Mouse (Mus musculus): ENCODE data around the gene Jak1. TPM values are rescaled to one million over a fixed set of nuclear protein-coding genes. Genes with fewer than 3 reads are reported as not detected.

The Jak1 gene
- polyA plus RNA-seq, 1 experiment from 2014 or later: 49.0 TPM

DNA sequence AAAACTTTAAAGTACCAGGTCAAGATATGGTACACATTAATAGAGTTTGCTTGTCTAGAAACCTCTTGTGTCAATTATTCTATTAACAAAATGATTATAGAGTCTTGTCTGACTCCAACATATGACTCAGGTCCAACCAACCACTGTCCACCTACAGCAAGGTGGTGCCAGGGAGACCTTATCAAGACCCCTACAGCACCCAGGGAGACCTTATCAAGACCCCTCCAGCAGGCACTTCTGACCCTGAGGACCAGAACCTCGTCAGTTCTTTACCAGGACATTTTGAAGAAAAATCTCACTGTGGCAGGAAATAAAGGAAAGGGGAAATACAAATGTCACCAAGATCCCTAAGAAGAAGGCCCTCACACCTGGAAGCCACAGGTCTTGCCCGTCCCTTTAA is 18.5 kb downstream of the Jak1 start:
- no peak overlapping the region for H3K4me3 ChIP-seq
- no peak overlapping the region for H3K27ac ChIP-seq (replicated peaks)
- no peak for DNase-seq (ENCODE audit: low spot score)
- no peaks in the 10 kb centered on the region for H3K27me3 ChIP-seq (replicated peaks; ENCODE audit: low read depth, poor library complexity, severe bottlenecking)
- 69% methylated on average over 2 of the region's 2 CpGs for WGBS
- no peaks in the 10 kb centered on the region for H3K36me3 ChIP-seq (replicated peaks)
- H3K4me1 ChIP-seq: peaks cover 9% of the 10 kb centered on the region; the same call in 1 of the 2 replicates
- no peaks in the 10 kb centered on the region for H3K9me3 ChIP-seq

DNA sequence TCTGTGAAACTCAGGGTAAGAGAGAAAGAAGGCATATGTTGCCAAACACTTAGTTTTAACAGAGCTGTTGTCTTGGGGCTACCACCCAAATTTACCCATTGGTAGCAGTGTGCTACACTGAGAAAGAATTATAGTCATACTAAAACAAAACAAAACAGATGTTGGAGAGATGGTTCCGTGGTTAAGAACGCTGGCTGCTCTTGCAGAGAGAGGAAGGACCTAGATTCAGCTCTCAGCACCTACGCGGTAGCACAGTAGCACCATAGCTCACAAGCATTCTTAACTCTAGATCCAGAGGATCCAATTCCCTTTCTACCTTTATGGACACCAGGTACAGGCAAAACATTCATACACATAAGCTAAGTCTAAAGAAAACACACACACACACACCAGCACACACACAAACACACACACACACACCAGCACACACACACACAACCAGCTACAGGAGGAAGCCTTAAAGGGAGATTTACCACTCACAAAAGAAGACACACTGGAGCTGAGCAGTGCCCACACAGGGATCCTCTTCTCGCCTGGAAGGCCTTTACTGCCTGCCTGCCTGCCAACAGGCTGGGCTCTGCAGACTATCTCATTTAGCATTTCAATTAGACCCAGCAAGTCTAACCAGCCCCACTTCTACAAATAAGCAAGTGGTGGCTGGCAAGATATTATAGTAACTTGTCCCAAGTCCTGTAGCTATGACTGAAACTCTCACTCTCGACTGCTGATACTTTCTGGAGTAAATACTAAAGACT is 20.6 kb downstream of the Jak1 start:
- H3K4me3 ChIP-seq: no peak overlapping the region
- WGBS: 78% methylated on average over 6 of the region's 6 CpGs

DNA sequence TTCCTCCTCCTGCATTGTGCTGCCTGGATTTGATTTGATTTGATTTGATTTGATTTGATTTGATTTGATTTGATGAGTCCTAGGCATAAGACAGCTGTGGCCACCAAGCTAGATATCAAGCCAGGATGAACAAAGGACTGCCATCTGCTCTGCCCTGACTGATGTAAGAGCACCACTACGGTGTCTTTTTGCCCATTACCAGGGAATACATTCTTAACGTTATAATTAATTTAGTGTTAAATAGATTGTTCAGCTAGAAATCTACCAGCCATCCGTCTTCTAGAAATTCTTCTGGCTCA is 24.3 kb downstream of the Jak1 start:
- 89% methylated on average over 3 of the region's 3 CpGs for WGBS
- Histone ChIP-seq H3K9me3 (no peaks in the 10 kb centered on the region), H3K36me3 (replicated peaks) (no peaks in the 10 kb centered on the region), H3K4me3 (no peak overlapping the region), H3K27ac (replicated peaks) (no peak overlapping the region), H3K27me3 (replicated peaks; ENCODE audit: low read depth, poor library complexity, severe bottlenecking) (no peaks in the 10 kb centered on the region), H3K4me1 (peaks cover 2% of the 10 kb centered on the region; the same call in 1 of the 2 replicates)
- no peak for DNase-seq (ENCODE audit: low spot score)

More for the DNA sequence above, 20.6 kb downstream of the Jak1 start:
- Histone ChIP-seq H3K36me3 (replicated peaks) (no peaks in the 10 kb centered on the region), H3K27me3 (replicated peaks; ENCODE audit: low read depth, poor library complexity, severe bottlenecking) (no peaks in the 10 kb centered on the region), H3K9me3 (no peaks in the 10 kb centered on the region), H3K27ac (replicated peaks) (no peak overlapping the region), H3K4me1 (peaks cover 2% of the 10 kb centered on the region; the same call in 1 of the 2 replicates)
- DNase-seq (ENCODE audit: low spot score): no peak

DNA sequence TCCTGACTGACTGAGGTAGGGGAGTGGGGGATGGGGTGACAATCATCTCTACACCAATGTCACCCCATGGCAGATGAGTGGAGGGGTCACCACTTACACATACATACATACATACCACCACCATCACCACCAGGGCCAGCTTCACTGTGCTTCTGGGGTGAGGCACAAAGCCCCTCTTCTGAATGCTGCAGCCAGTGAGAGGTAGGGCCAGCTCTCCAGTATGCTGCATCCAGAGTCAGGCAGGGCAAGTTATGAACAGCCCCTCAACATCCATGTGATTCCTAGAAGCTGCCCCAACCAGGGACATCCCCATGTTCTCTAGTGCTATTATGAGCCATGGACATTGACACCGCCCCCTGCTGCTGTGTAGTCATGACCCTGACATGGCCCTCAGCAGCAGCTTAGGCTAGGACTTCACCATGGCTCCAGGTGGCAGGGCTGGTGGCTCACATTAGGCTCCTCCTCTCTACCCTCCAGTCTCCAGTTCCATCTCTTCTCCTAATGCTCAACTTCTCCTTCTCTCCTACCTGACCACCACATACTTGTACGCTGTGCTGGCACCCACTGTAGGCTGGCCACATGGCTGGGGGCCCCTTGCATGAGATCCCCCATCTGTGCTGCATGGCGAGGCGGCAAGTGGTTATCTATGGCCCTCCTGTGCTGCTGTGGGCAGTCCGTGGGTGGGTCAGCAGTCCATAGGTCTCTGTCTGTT is 24.8 kb downstream of the Jak1 start:
- H3K27me3 ChIP-seq (replicated peaks; ENCODE audit: low read depth, poor library complexity, severe bottlenecking): no peaks in the 10 kb centered on the region
- H3K36me3 ChIP-seq (replicated peaks): no peaks in the 10 kb centered on the region
- DNase-seq (ENCODE audit: low spot score): no peak
- H3K9me3 ChIP-seq: no peaks in the 10 kb centered on the region
- H3K4me3 ChIP-seq: no peak overlapping the region
- 94% methylated on average over 5 of the region's 5 CpGs for WGBS
- H3K4me1 ChIP-seq: peaks cover 2% of the 10 kb centered on the region; the same call in 1 of the 2 replicates
- no peak overlapping the region for H3K27ac ChIP-seq (replicated peaks)

DNA sequence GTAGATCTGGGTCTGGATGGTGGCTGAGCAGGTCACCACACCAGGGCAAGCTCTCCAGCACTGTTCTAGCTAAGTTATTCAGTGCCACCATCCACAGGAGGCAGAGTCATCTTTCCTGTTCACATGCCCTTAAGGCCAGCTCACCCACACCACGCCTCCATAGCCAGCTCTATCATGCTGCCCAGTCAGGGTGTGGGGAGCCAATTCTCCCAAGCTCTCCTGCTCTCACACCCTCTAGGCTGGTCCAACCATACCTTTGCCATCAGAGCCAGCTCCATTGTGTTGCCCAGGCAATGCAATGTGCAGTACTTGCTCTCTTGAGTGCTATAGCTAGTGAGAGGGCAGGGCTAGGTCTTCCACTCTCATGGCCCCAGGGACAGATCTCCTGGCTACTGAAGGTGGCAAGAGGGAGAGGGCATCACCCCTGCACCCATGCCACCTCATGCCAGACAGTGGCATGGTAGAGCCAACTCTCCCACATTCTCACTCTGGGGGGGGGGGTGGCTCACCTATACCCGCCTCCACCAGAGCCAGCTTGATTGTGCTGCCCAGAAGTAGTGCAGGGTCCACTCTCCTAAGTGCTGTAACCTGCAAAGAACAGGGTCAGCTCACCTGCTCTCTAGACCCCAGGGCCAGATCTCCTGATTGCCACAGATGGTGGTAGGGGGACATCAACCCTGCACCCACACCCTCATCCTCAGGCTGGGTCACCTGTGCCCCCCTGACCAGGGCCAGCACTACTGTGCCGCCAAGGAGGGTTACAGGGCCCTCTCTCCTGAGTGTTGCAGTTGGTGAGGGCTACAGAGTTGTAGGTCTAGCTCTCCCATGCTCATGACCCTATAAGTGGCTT is 25.5 kb downstream of the Jak1 start:
- H3K27me3 ChIP-seq (replicated peaks; ENCODE audit: low read depth, poor library complexity, severe bottlenecking): no peaks in the 10 kb centered on the region
- H3K27ac ChIP-seq (replicated peaks): no peak overlapping the region; the same call in 1 of the 2 replicates
- no peaks in the 10 kb centered on the region for H3K9me3 ChIP-seq
- H3K36me3 ChIP-seq (replicated peaks): no peaks in the 10 kb centered on the region
- 89% methylated on average over 3 of the region's 3 CpGs for WGBS
- H3K4me3 ChIP-seq: no peak overlapping the region
- peaks cover under 1% of the 10 kb centered on the region; the same call in 1 of the 2 replicates for H3K4me1 ChIP-seq
- no peak for DNase-seq (ENCODE audit: low spot score)

DNA sequence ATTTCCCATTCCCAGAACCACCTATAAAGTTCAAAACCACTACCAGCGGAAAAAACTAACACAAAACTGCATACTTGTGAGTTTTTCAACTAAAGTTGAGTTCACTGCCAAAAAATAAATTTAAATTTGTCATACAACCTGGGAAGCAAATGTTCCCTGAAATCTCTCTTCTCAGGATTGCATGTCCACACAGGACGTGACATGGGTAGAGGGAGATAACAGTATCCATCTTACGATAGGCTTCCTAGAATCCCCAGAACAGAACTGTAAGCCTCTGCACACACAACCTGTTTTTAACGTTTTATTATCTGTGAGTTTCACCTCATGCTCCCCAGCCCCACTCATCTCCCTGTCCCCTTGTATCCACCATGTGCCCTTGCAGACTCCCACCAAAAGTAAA is 26.5 kb downstream of the Jak1 start:
- no peaks in the 10 kb centered on the region for H3K36me3 ChIP-seq (replicated peaks)
- no peak for DNase-seq (ENCODE audit: low spot score)
- no peaks in the 10 kb centered on the region for H3K9me3 ChIP-seq
- H3K27me3 ChIP-seq (replicated peaks; ENCODE audit: low read depth, poor library complexity, severe bottlenecking): no peaks in the 10 kb centered on the region
- H3K4me3 ChIP-seq: no peak overlapping the region
- H3K27ac ChIP-seq (replicated peaks): no peak overlapping the region
- H3K4me1 ChIP-seq: peaks cover 5% of the 10 kb centered on the region; the same call in 1 of the 2 replicates
- 89% methylated on average over 4 of the region's 4 CpGs for WGBS

DNA sequence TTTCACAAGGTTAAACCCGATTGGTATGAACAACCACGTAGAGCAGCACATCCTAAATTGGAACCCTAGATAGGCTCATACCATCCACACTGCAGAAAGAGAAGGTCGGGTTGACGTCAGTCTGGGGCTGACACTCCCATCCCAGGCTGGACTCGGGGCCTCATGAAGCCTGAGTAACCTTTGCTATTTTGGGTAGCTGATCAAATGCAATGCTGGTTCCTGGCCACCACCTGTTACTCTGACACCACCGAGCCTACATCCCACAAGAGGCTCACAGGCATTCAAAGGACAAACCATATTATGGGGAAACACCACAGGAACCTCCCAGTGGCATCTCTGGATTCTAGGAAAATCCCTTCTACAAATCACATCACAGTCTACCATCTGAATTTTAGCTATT is 28.3 kb downstream of the Jak1 start:
- no peak overlapping the region for H3K4me3 ChIP-seq
- WGBS: 88% methylated on average over 6 of the region's 6 CpGs
- H3K27me3 ChIP-seq (replicated peaks; ENCODE audit: low read depth, poor library complexity, severe bottlenecking): no peaks in the 10 kb centered on the region
- DNase-seq (ENCODE audit: low spot score): no peak
- H3K27ac ChIP-seq (replicated peaks): no peak overlapping the region
- no peaks in the 10 kb centered on the region for H3K36me3 ChIP-seq (replicated peaks)
- no peaks in the 10 kb centered on the region for H3K9me3 ChIP-seq
- peaks cover 5% of the 10 kb centered on the region; the same call in 1 of the 2 replicates for H3K4me1 ChIP-seq

DNA sequence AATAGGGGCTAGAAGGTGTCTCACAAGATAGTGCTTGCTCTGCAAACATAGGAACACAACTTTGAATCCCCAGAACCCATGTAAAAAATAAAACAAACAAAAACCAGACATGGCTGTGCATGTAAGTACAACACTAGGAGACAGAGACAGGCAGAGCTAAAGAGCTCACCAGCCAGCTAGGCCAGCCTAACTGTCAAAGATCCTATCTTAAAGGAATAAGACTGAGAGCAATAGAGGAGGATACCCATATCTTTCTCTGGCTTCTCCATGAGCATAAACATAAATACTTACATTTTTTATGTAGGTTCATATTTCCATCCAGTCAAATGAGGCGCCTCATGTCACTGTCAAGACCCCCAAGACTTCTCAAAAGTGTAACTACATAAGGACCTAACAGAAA is 29.1 kb downstream of the Jak1 start:
- Histone ChIP-seq H3K27me3 (replicated peaks; ENCODE audit: low read depth, poor library complexity, severe bottlenecking) (no peaks in the 10 kb centered on the region), H3K4me1 (peaks cover 5% of the 10 kb centered on the region; the same call in 1 of the 2 replicates), H3K9me3 (no peaks in the 10 kb centered on the region), H3K4me3 (no peak overlapping the region), H3K27ac (replicated peaks) (no peak overlapping the region), H3K36me3 (replicated peaks) (no peaks in the 10 kb centered on the region)
- WGBS: 92% methylated on average over 1 of the region's 1 CpGs
- no peak for DNase-seq (ENCODE audit: low spot score)

DNA sequence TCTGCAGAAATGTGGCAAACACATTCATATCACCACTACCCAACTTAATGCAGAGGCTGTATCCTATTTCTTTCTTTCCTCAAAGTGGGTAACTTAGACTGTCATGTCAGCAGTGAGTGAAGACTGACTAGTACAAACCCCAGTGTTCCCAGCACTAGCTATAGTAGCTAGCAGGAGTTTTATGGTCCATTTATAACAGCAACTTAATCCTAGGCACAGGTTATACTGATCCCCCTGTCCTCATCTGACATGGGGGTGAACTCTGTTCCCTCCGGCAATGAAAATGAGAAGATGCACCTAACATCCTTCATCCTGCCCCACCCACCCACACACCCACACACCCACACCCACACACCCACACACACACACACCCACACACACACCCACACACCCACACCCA is 30.3 kb downstream of the Jak1 start:
- no peak for DNase-seq (ENCODE audit: low spot score)
- Histone ChIP-seq H3K4me3 (no peak overlapping the region), H3K4me1 (peaks cover 5% of the 10 kb centered on the region; the same call in 1 of the 2 replicates), H3K27me3 (replicated peaks; ENCODE audit: low read depth, poor library complexity, severe bottlenecking) (no peaks in the 10 kb centered on the region), H3K36me3 (replicated peaks) (no peaks in the 10 kb centered on the region), H3K9me3 (no peaks in the 10 kb centered on the region), H3K27ac (replicated peaks) (no peak overlapping the region)
- 82% methylated on average over 1 of the region's 1 CpGs for WGBS

DNA sequence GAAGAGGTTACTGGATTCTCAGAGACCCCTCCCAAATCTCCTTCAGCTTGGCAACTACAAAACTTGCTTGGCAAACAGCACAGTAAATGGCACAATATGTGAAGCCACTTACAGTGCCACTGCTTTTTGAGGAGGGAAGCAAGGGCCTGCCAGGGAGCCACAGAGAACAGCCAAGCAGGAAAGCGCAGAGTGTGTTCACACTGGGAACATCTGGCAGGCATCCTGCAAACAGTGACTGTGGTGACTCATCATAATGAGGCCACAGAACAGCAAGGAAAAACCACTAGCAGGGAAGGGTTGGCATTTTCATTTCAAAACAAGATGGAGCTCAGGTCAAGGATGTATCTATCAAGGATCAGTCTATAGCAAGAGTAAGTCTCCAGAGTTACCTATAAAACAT is 30.8 kb downstream of the Jak1 start:
- Histone ChIP-seq H3K36me3 (replicated peaks) (no peaks in the 10 kb centered on the region), H3K9me3 (no peaks in the 10 kb centered on the region), H3K4me3 (no peak overlapping the region), H3K27ac (replicated peaks) (no peak overlapping the region), H3K27me3 (replicated peaks; ENCODE audit: low read depth, poor library complexity, severe bottlenecking) (no peaks in the 10 kb centered on the region), H3K4me1 (peaks cover 5% of the 10 kb centered on the region; the same call in 1 of the 2 replicates)
- DNase-seq (ENCODE audit: low spot score): no peak
- WGBS: 76% methylated on average over 1 of the region's 1 CpGs

DNA sequence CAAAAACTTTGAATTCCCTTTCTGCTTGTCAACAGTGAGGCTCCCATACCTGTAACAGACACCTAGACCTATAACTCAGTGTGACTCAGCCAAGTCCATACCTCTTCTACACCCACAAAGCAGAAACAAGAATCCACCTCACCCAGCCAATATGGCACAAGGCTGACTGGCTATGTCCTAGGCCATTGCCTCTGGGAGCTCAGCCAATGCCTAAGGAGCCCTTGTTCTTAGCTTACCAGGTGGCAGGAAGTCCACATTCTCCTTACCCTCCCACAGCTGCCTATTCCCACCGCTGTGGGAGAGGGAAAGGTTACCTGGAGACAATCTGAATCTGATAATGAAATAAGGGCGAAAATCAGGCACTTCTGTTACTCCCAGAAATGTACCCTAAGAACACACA is 34.5 kb downstream of the Jak1 start:
- H3K27me3 ChIP-seq (replicated peaks; ENCODE audit: low read depth, poor library complexity, severe bottlenecking): no peaks in the 10 kb centered on the region
- no peak overlapping the region for H3K4me3 ChIP-seq
- DNase-seq (ENCODE audit: low spot score): no peak
- no peaks in the 10 kb centered on the region for H3K36me3 ChIP-seq (replicated peaks)
- WGBS: 84% methylated on average over 2 of the region's 2 CpGs
- H3K4me1 ChIP-seq: peaks cover 8% of the 10 kb centered on the region; the same call in 1 of the 2 replicates
- H3K27ac ChIP-seq (replicated peaks): no peak overlapping the region
- H3K9me3 ChIP-seq: peaks cover 5% of the 10 kb centered on the region; the same call in 1 of the 2 replicates

DNA sequence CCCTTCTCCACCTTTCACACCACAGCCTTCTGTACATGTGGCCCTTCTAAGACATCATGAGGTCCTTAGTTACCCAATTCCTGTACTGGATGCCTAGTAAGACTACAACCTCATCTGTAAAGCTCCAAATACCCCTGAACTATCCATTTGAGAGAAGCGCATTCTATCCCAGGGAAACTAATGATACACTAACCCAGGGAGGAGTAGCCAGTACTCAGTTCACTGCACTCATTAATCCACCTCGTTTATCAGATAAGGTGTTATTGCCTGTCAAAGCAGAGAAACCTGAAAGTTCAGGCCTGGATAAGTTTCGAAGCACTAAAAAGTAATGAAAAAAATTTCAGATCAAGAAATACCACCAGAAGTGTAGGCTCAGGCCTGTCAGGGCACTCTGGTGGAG is 37.7 kb downstream of the Jak1 start:
- WGBS: 92% methylated on average over 3 of the region's 3 CpGs
- no peak overlapping the region for H3K27ac ChIP-seq (replicated peaks)
- H3K36me3 ChIP-seq (replicated peaks): no peaks in the 10 kb centered on the region
- H3K4me1 ChIP-seq: 0 out of 2 replicates have a peak, but pooled peaks cover 3% of the 10 kb centered on the region
- no peaks in the 10 kb centered on the region for H3K27me3 ChIP-seq (replicated peaks; ENCODE audit: low read depth, poor library complexity, severe bottlenecking)
- H3K9me3 ChIP-seq: peaks cover 5% of the 10 kb centered on the region; the same call in 1 of the 2 replicates
- no peak overlapping the region for H3K4me3 ChIP-seq
- DNase-seq (ENCODE audit: low spot score): no peak

All from embryonic facial prominence, embryonic 10.5 days (tissue).